Mouse (Mus musculus) kidney, postnatal 0 days (tissue): ENCODE data around the gene Rtn4r. TPM values are rescaled to one million over a fixed set of nuclear protein-coding genes. Genes with fewer than 3 reads are reported as not detected.

Experiments
- ATAC-seq: fragments of 200-750 bp; cut with Nextera tagmentation; replicated peaks from 2 replicates; pipeline ENCODE4 v1.8.0; 2017; ENCODE audit warnings: low read depth, moderate number of reproducible peaks, moderate TSS enrichment, moderate library complexity; ENCODE audit not compliant: low FRiP score
- DNase-seq: peaks from one replicate; pipeline ENCODE4 v3.0.0-alpha.2; 2016; ENCODE audit warnings: low spot score
- H3K27ac ChIP-seq: fragments of 300-500 bp; sonication (generic); 2 replicates; pipeline ENCODE4 v1.5.1; 2014; ENCODE audit warnings: mild to moderate bottlenecking
- H3K27me3 ChIP-seq: fragments of 300-500 bp; sonication (generic); 2 replicates; pipeline ENCODE4 v1.6.1; 2014; ENCODE audit warnings: low read length, mixed read lengths; ENCODE audit not compliant: insufficient read depth
- H3K36me3 ChIP-seq: fragments of 300-500 bp; sonication (generic); 2 replicates; pipeline ENCODE4 v1.6.1; 2014; ENCODE audit warnings: low read length, mixed read lengths; ENCODE audit not compliant: insufficient read depth
- H3K4me1 ChIP-seq: fragments of 300-500 bp; sonication (generic); replicated peaks from 2 replicates; pipeline ENCODE4 v1.6.1; 2014; ENCODE audit warnings: antibody characterized with exemption, low read length, mixed read lengths; ENCODE audit not compliant: insufficient read depth
- H3K4me2 ChIP-seq: fragments of 300-500 bp; sonication (generic); 2 replicates; pipeline ENCODE4 v1.6.1; 2014; ENCODE audit warnings: mild to moderate bottlenecking, low read length, moderate library complexity, mixed read lengths
- H3K4me3 ChIP-seq: fragments of 300-500 bp; sonication (generic); replicated peaks from 2 replicates; pipeline ENCODE4 v1.5.1; 2014; ENCODE audit warnings: low read depth, low read length
- H3K9ac ChIP-seq: fragments of 300-500 bp; sonication (generic); 2 replicates; pipeline ENCODE4 v1.6.1; 2014; ENCODE audit warnings: low read depth, low read length
- H3K9me3 ChIP-seq: fragments of 300-500 bp; sonication (generic); replicated peaks from 2 replicates; pipeline ENCODE4 v1.6.1; 2016; ENCODE audit warnings: low read length, inconsistent platforms, mixed read lengths
- CTCF ChIP-seq: IDR thresholded peaks from 2 replicates; pipeline ENCODE4 v1.5.1; 2016; ENCODE audit warnings: antibody characterized with exemption, low read depth, mild to moderate bottlenecking, moderate library complexity
- WGBS: fragments of 180-500 bp; shearing (Covaris S2); extraction: QIAGEN DNeasy Blood & Tissue Kit; methylation state at CpG from one replicate; pipeline ENCODE4 v1.1.7; 2014; 5-methylcytosine and 5-hydroxymethylcytosine counted together
- polyA plus RNA-seq: library from polyadenylated mRNA; unstranded; fragments of >200 nt; fragmentation: Nextera tagmentation; extraction: Ambion mirVana; gene quantifications from 2 replicates; pipeline ENCODE4 v1.2.1, GENCODE M21; 2015

Gene Rtn4r
- polyA plus RNA-seq, 1 experiment from 2014 or later: 1.2 TPM

DNA sequence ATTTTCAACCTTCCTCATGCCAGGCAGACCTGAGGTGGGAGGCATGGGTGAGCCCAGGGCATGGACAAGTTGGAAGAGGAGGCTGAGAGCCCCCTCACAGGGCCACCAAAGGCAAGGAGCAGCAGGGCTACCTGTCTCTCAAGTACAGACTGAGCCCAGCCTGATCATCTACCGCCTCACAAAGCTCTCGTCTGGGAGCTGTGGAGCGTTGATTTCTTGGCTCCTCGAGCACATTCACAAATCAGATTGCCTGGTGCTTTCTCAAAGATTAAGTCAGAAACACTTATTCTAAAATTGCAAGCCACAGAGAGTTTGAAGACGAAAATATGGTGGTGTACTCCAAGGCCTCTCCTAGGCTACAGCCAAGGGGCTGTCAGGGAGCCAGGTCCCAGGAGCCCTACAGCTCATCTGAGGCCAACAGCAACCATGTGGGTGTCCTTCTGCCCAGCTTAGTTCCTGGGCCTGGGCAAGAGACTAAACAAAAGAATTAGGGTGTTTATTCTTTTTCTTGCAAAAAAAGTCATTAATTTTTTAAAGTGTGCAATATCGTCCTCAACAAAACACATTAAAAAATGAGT is 39.3 kb downstream of the Rtn4r start:
- ATAC-seq (no peak), DNase-seq (no peak)
- WGBS: 63% methylated on average over 6 of the region's 6 CpGs

DNA sequence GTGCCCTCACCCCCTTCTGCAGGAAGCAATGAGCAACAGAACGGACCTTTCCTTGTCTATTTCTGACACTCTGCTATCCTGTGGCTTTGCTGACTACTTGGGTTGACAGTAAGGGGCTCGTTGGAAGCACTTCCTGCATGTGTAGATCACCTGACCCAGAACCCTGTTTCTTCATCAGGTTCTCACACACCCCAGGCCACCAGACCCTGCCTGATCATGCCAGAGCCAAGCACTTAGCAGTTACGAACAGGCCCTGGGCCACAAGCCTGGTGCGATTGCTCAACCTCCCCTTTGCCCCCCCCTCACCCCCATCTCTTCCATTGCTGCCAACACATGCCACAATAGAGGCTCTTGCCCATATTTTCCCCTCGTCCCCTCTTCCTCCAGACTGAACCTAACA is 41.7 kb downstream of the Rtn4r start:
- WGBS: 78% methylated on average over 5 of the region's 5 CpGs
- H3K4me2 ChIP-seq: no peak overlapping the region
- no peak overlapping the region for H3K27ac ChIP-seq
- H3K4me3 ChIP-seq: no peak overlapping the region
- DNase-seq: no peak
- no peak overlapping the region for H3K9ac ChIP-seq
- no peaks in the 10 kb centered on the region for H3K9me3 ChIP-seq
- no peaks in the 10 kb centered on the region for H3K4me1 ChIP-seq
- no peak for ATAC-seq
- TF ChIP-seq CTCF: no peak
- H3K27me3 ChIP-seq: no peaks in the 10 kb centered on the region
- no peaks in the 10 kb centered on the region for H3K36me3 ChIP-seq

More for the DNA sequence above, 39.3 kb downstream of the Rtn4r start:
- Histone ChIP-seq H3K27me3 (no peaks in the 10 kb centered on the region), H3K27ac (no peak overlapping the region), H3K4me1 (no peaks in the 10 kb centered on the region), H3K4me2 (no peak overlapping the region), H3K9ac (no peak overlapping the region), H3K9me3 (no peaks in the 10 kb centered on the region), H3K4me3 (no peak overlapping the region), H3K36me3 (no peaks in the 10 kb centered on the region)
- TF ChIP-seq CTCF: no peak

DNA sequence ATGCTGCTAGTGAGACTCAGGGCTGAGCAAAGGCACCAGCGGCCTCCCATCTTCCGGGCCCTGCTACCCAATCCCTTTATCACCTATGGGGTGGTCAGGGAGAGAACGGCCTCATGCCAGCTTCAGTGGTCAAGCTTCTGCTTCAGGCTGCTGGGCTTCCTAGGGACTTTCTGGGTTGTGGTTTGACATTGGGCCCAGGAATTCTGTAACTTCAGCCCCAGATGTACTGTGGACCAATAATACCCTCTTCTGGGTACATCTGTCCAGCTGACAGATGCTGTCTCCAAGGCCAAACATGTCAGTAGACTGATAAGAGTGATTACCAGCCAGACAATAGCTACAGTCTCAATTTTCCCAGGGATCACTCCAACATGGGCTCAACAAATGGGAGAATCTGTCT is 42.3 kb downstream of the Rtn4r start:
- H3K36me3 ChIP-seq: no peaks in the 10 kb centered on the region
- H3K4me1 ChIP-seq: no peaks in the 10 kb centered on the region
- no peak overlapping the region for H3K9ac ChIP-seq
- no peaks in the 10 kb centered on the region for H3K27me3 ChIP-seq
- no peak overlapping the region for H3K4me3 ChIP-seq
- ATAC-seq (no peak), DNase-seq (no peak)
- H3K9me3 ChIP-seq: no peaks in the 10 kb centered on the region
- no peak overlapping the region for H3K4me2 ChIP-seq
- no peak for TF ChIP-seq CTCF
- no peak overlapping the region for H3K27ac ChIP-seq
- 85% methylated on average over 3 of the region's 3 CpGs for WGBS

DNA sequence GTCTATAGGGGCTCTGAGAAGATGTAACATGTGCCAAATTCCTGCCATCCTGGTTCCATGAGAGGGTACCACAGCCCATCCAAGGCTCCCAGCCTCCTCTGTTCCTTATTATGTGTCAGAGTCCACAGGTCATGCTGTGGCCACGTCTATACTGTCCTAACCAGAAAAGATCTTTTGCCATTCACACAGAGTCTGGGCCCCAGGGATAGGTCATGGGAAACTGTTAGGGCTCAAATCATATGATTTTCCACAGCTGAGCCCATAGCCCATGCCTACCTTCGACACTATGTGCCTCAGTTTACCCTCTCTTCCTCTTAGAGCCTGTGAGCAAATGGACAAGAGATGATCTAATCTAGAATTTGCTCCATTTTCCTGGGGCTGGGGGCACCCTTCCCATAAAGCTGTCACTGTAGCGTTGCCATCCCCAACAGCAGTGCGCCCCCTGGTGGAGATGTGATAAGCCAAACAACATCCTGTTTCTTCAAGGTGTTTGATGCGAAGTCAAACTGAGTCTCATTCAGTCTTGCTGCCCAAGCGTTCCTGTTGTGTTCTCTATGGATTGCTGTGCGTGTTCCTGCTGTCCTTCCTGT is 44.9 kb downstream of the Rtn4r start:
- H3K36me3 ChIP-seq: no peaks in the 10 kb centered on the region
- H3K4me3 ChIP-seq: no peak overlapping the region
- TF ChIP-seq CTCF: peak; percentile 97
- no peak overlapping the region for H3K27ac ChIP-seq
- ATAC-seq: no peak
- no peak overlapping the region for H3K9ac ChIP-seq
- H3K4me2 ChIP-seq: no peak overlapping the region
- 12% methylated on average over 7 of the region's 7 CpGs for WGBS
- H3K9me3 ChIP-seq: no peaks in the 10 kb centered on the region
- no peaks in the 10 kb centered on the region for H3K4me1 ChIP-seq
- no peaks in the 10 kb centered on the region for H3K27me3 ChIP-seq
- DNase-seq: peak; percentile 83

DNA sequence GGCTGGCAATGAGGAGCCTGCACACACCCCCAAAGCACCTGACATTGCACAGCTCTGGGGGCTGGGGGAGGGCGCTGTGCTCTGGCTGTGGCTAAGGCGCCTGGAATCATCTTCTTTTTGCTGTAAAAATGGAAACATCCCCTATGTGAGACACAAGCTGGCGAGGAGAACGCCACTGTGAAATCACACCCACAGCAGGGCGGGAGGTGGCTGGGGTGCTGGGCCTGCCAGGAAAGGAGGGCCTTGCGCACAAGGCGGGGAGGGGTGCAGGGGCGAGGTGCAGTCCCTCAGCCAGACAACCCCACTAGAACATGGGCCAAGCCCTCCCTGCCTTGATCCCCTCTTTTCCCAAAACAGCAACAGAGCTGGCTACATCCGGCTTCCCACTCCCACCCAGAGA is 45.8 kb downstream of the Rtn4r start:
- Histone ChIP-seq H3K36me3 (no peaks in the 10 kb centered on the region), H3K4me3 (no peak overlapping the region), H3K27me3 (no peaks in the 10 kb centered on the region), H3K4me2 (no peak overlapping the region), H3K9me3 (no peaks in the 10 kb centered on the region), H3K27ac (no peak overlapping the region), H3K4me1 (no peaks in the 10 kb centered on the region), H3K9ac (no peak overlapping the region)
- WGBS: 90% methylated on average over 9 of the region's 9 CpGs
- DNase-seq: no peak
- TF ChIP-seq CTCF: no peak
- ATAC-seq: no peak

DNA sequence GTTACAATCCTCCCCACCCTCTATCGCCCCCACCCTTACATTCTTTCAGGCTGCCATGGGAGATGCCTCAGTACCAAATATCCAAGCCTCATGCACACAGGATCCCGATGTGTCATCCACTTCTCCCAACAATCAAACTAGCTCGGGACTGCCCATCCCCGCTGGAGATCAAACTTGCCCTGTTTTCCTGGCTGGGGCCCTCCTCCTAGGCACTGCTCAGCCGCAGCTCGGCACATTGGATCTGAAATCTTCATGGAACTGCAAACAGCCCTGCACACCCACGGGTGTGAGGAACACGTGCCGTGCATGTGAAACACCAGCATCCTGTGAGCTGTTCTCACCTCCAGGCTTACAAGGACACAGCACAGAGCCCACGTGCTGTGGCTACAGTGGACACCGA is 46.3 kb downstream of the Rtn4r start:
- Histone ChIP-seq H3K27me3 (no peaks in the 10 kb centered on the region), H3K9ac (no peak overlapping the region), H3K27ac (no peak overlapping the region), H3K4me1 (no peaks in the 10 kb centered on the region), H3K4me2 (no peak overlapping the region), H3K4me3 (no peak overlapping the region), H3K36me3 (no peaks in the 10 kb centered on the region), H3K9me3 (no peaks in the 10 kb centered on the region)
- TF ChIP-seq CTCF: no peak
- ATAC-seq (no peak), DNase-seq (no peak)
- 78% methylated on average over 11 of the region's 11 CpGs for WGBS
